Mouse (Mus musculus) frontal cortex, postnatal 10 days (tissue): ENCODE results near the gene Traf4.
A peak's percentile ranks its signal among the peaks of the same experiment; 100 is the strongest.

Experiments
- DNase-seq, 2 experiments: peaks; one replicate each; pipeline ENCODE4 v3.0.0; 2022; ENCODE audit warnings: low spot score in 2 of 2, mixed read lengths in 1 of 2

The Traf4 gene

DNA sequence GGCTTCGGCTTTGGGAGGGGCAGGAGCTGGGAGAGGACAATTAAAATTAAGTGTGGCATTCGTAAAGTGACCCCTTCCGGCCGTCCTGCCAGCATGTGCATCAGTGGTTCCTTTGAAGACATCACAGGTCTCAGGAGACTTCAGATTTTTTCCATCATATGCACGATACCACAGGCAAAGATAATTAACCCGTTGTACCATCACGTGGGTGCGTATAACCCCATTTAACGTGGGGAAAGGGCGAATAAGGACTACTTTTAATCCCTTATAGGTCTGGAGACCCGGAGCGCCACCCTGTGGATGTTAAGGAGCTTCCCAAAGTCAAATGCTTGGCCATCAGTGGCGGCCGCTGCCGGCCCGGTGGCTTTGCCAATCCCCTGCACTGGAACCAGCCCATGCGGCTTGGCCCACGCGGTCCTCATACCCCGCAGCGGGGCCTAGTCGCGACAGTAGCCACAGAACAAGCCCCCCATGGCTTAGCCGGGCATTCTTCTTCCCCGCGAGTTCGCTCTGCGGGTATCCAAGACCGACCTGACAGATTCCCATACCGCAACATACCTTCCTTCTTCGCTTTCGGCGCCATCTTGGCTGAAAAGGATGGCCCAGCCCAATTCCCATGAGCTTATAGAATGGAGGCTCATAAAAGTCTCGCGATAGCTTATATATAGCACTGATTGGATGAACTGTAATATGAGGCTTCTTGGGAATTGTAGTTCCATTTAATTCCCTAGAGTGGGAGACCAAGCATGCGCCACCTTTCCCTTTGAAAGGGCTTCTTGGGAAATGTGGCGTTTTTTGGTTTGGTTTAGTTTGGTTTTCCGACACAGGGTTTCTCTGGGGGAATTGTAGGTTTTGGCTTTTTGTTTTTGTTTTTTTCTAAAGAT lies 17.8 kb upstream of the Traf4 start, which contains the start of gene Rpl23a:
Gene Rpl23a (minus strand): TSS at position 624 of the 884 bp plus-strand sequence.
- peak; percentile 80 to 81 for DNase-seq

DNA sequence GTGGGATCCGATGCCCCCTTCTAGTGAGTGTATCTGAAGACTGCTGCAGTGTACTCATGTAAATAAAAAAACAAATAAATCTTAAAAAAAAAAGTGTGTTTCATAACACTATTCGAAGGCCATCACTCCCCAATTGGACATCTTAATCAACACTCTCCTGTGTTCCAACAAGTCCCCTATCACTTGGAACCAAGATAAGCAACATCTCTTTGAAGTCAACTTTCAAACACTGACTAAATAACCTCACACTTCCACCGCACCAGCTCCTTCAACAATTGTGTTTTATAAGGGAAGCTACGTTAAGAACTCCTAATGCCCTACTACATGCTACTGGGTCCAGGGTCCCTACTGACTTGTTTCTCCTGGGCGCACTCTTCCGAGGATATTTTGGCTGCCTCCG lies 17.1 kb upstream of the Traf4 start:
- no peak for DNase-seq

DNA sequence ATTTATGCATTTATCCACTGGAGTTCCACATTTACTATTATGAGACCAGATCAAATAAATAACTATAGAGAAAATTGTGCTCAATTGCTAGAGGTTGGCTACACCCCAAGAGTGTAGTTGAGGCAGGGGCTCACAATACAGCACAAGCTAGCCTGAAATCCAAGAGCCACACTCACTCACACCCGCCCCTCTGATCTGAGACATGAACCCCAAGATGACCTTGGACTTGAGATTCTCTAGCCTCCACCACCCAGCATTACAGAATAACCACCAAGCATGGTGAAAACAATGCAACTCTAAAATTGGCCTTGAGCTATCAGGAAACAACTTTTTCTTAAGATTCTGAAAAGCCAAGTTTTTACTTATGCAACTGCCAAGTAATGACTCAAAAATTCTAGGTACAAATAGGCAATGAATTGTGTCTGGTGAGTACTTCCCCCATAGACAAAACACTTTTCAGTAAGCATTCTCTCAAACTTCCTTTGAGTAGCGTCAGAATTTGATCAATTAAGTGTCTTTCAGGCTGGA lies 16.5 kb upstream of the Traf4 start:
- no peak for DNase-seq

GRCm38 (mm10) chr11:78180081-78180761 lies 14.8 kb upstream of the Traf4 start:
- no peak for DNase-seq

GRCm38 (mm10) chr11:78179438-78179999 lies 14.1 kb upstream of the Traf4 start:
- DNase-seq: no peak

- DNase-seq: peak in 1 of 2 experiments; percentile 68
Observed at GRCm38 (mm10) chr11:78178859-78179437, 13.6 kb upstream of the Traf4 start.

DNA sequence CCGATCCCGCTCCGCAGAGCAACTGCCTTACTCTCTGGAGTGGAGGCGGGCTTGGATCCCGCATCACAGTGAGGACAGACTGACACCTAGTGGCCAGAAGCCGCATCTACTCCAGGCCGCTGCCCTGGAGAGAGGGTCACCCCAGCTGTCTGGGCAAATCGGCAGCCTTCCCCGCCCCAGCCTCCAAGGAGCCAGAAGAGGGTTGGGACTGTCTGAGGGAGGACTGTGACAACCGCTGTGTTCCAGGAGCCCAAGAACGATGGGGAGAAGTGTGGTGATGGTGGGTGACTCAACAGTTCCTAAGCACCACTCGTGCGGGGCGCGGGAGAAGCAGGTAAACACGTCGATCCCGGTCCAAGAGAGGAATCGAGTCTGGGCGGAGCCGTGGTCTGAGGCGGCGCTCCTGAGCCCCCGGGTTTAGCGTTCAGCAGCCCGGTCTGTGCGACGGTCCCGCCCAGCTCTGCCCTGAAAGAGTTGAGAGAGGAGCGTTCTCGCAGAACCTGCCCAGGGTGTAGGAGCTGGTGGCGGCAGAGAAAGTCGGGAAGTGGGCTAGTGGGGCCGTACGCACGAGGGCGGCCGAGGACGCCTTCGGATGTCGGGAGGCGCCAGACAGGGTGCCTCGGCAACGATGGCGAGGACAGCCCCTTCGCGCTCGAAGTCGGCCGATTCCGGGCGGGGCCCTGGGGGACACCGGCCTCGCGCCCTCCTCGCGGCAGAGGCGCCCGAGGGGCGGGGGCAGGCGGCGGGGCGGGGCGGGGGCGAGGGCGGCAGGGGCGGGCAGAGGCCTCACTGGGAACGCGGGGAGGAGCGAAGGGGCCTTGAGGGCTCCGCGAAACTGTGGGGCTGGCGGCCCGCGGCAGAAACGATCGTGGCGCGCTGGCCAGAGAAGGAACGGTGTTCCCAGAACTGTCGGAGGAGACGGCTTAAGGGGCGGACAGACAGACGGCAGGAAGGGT lies 12.8 kb upstream of the Traf4 start:
- peak; percentile 88 to 92 for DNase-seq

- DNase-seq: no peak
Observed at GRCm38 (mm10) chr11:78177437-78177836, 12.0 kb upstream of the Traf4 start.

DNA sequence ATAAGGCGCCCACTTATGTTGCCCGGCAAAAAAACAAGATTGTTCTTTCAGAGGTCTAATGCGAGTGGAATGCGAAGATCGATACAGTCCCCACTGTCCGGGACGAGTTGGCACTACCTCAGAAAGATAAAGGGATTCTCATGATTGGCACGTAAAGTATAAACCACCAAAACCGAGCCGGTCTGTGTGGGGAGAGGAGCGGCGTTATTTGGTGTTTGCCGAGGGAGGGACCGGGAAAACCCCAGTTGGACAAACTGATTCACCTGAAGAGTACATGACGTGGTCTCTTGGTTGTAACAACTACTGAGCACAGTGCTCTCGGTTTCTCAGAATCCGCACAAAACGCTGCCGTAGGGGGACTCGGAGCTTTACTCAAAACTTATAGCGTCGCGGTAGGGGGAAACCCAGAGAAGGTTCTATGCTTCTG lies 11.5 kb upstream of the Traf4 start:
- DNase-seq: no peak

DNA sequence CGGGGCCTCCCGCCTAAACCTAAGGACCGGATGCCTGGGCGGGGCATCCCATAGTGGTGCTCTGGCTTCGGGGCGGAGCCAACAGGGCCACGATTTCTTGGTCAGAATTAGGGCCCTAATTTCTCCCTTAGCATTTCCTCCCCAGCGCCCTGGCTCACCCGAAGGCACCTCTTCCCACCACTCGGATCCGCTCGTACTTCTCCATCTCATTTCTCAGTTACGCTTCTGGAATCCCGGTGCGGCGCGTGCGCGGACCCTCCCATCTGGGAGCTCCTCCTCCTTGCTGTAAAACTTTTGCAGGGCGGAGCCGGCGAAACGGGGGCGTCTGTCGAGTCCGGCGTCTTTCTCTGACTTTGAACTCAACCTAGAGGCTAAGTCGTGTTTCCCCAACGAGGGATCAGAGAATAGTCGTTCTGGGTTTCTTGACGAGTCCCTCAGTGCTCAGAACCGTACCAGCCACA lies 11.0 kb upstream of the Traf4 start, which contains the start of the genes Nek8 and Tlcd1:
Gene Nek8 (minus strand): TSS at position 274 of the 461 bp plus-strand sequence.
Gene Tlcd1 (plus strand): TSS at position 310 of the 461 bp plus-strand sequence.
- peak in 1 of 2 experiments; percentile 82 for DNase-seq

GRCm38 (mm10) chr11:78175771-78176401 lies 10.5 kb upstream of the Traf4 start:
- no peak for DNase-seq

DNA sequence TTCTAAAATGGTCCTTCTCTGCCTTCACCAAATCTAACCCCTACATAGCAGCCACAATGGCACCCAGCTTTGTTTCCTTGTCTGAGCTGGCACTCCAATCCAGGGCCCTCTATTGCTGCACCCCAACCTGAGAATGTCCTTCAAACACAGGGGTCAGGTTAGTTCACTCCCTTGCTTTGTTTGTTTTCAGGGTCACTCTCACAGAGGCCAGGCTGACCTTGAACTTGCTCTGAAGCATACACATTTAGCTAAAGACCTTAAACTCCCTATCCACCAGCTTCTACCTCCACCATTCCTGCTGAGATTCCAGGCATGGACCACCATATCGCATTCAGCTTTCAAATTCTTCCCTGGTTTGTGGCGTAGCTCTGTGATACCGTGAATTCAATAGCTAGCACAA lies 9.1 kb upstream of the Traf4 start:
- DNase-seq: no peak

DNA sequence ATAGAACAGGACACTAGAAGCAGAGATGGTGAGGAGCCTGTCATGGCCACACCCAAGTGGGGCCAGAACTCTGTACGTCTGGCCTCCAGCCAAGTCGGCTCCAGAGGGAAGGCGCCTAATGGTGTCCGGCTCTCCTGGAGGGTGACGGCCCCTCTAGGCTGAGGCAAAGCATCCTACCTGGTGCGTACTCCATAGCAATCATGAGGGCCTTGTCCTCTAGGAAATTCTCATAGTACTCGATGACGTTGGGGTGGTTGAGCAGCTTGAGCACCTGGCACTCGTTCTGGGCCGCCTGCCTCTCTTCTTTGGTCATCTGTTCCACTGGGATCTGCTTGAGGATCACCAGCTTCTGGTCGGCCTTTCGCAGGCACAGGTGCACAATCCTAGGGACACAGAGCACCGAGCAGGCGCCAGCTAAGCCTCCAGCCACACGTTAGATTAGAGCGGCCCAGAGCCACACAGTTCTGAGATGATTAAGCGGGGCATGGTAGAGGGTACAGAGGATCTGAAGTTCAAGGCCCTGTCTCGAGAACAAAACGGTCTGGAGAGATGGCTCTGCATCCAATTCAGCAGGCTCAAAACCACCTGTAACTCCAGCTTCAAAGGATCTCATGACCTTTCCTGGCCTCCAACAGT lies 7.5 kb upstream of the Traf4 start:
- no peak for DNase-seq

GRCm38 (mm10) chr11:78172034-78172747 lies 6.8 kb upstream of the Traf4 start:
- no peak for DNase-seq

DNA sequence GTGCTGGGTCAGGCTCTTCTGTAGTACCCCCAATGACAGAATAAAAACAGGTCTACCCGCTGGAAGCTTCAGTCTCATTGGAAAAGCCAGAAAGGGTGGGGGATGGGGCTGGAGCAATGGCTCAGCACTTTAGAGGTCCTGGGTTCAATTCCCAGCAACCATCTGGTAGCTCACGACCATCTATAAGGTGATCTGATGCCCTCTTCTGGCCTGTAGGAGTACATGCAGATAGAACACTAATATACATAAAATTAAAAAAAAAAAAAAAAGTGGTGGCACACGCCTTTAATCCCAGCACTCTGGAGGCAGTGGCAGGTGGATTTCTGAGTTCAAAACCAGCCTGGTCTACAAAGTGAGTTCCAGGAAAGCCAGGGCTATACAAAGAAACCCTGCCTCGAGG lies 5.9 kb upstream of the Traf4 start:
- no peak for DNase-seq

GRCm38 (mm10) chr11:78170306-78170705 lies 4.9 kb upstream of the Traf4 start:
- no peak for DNase-seq

- no peak for DNase-seq
Observed at GRCm38 (mm10) chr11:78168541-78169468, 3.4 kb upstream of the Traf4 start.
